Mouse (Mus musculus) megakaryocyte, embryonic 14.5 days (primary cell): ENCODE results near the gene Krtap1-3.

Source experiments
- FLI1 ChIP-seq: IDR thresholded peaks from 2 replicates; pipeline ENCODE4 v1.6.1; 2012; ENCODE audit warnings: low read length, inconsistent platforms, mixed read lengths
- GATA1 ChIP-seq: IDR thresholded peaks from 3 replicates; pipeline ENCODE4 v1.6.1; 2012; ENCODE audit warnings: mixed read lengths, low read length, inconsistent platforms, borderline replicate concordance

- no peak for TF ChIP-seq GATA1
- TF ChIP-seq FLI1, result no peak
These were observed 43.6 kb upstream of the Krtap1-3 start, which contains the start of gene Krtap4-2 for GRCm38 (mm10) chr11:99634653-99635134.
